Mouse (Mus musculus): ENCODE results near the gene Cse1l. TPM values are rescaled to one million over a fixed set of nuclear protein-coding genes. Genes with fewer than 3 reads are reported as not detected.

Gene Cse1l
- total RNA-seq, 2 experiments from 2014 or later, result 34.1 to 53.0 TPM

DNA sequence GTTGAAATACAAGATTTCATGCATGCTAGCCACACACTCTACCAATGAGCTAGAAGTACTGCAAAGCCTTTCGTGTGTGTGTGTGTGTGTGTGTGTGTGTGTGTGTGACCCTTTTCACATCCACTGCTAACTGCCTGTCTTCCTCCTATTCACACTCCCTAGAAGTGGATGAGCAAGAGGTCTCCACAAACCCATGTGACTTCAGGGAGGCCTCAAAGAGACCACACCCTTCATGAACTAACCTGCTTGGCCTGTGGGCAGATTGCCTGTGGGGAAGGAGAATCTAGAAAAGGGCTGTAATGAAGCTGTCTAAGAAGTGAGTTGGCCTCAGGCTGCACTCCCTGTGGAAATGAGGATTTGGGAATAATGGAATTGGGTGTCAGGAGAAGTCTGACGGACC is 6.7 kb upstream of the Cse1l start:
- ATAC-seq (replicated peaks; ENCODE audit: low FRiP score, poor library complexity, severe bottlenecking), result no peak

DNA sequence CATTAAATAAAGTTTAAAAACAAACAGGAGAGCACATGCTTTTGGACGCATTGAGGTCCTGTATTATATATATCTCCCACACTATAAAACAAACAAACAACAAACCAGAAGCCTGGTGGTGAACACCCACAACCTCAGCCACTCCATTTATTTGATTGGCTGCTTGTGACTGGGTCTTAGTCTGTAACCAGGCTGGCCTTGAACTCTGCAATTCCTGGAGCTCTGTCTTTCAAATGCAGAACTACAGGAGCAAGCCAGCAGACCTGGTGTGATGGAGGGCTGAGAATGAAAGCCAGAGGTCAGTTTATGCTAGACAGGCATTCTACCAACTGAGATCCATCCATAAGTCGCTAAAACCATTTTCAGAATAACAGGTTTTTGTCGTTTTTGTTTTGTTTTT is 6.1 kb upstream of the Cse1l start:
- no peak for ATAC-seq (replicated peaks; ENCODE audit: low FRiP score, poor library complexity, severe bottlenecking)

DNA sequence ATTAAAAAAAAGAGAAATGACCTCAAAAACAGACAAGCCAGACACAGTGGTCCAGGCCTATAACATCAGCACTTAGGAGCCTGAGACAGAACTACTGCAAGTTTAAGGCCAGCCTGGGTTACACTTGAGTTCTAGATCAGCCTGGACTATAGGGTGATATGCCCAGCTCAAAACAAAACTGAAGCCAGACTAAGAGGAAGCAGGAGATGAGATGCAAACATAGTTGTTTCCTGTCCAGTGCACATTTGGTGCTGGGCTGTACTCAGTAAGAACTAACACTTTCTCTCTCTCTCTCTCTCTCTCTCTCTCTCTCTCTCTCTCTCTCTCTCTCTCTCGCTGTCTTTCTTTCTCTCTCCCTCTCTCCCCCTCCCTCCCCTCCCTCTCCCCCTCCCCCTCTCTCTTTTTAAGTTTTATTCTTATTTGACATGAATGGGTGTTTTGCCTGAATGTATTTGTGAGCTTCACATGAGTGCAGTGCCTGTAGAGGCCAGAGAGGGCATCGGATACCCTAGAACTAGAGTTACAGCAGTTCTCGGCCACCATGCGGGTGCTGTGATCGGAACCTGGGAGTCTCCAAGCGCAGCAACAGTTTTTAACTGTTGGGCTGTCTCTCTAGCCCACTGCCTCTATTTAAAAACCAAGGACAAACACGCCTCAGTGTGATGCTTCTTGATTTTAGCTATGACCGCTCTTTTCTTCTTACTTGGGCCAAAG is 4.9 kb upstream of the Cse1l start:
- no peak for ATAC-seq (replicated peaks; ENCODE audit: low FRiP score, poor library complexity, severe bottlenecking)

DNA sequence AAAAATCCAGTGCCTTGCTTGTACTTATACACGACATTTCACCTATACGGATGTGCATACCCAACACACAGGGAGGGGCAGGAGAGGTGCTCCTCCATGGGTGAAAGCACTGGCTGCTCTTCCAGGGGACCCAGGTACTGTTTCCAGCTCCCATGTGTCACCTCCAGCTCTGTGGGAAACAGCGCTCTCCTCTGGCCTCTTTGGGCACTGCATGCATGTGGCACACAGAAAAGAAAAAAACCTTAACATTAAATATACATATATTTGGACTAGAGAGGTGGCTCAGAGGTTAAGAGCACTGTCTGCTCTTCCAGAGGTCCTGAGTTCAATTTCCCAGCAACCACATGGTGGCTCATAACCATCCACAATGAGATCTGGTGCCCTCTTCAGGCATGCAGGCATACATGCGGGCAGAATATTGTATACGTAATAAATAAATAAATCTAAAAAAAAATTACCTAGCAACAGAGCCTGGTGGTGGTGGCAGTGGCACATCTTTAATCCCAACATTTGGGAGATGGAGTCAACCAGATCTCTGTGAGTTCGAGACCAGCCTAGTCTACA is 2.0 kb upstream of the Cse1l start:
- no peak for ATAC-seq (replicated peaks; ENCODE audit: low FRiP score, poor library complexity, severe bottlenecking)

DNA sequence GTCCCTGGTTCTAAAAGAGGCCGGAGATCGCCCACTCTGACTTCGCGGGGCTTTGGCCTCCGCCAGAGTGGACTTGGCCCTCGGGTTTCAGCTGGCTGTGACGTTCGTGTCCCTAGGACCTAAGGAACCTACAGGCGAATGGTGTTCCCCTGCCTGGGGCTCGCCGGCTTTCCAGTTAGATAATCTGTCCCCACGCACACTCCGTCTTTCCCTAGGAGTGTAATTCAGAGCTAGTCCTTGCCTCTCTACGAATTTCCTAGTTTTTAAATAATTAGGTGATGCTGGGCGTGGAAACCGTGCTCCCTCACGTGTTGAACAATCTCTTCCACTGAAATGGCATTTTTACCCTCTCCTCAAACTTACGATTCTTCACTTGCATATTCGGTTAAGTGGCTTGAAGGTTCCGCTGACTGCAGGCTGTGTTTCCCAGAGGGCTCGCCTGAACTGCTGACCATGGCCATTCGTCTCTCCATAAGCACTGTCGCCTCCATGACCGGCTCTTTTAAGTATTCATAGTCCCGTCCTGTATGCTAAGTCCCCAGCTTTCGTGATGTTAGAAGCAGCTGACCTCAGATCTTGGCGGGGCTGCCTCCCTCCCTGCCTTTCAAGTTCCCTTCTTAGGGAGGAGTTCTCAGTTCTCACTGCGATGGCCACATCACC is 813 bp downstream of the Cse1l start:
- peak; percentile 52 for ATAC-seq (replicated peaks; ENCODE audit: low FRiP score, poor library complexity, severe bottlenecking)

DNA sequence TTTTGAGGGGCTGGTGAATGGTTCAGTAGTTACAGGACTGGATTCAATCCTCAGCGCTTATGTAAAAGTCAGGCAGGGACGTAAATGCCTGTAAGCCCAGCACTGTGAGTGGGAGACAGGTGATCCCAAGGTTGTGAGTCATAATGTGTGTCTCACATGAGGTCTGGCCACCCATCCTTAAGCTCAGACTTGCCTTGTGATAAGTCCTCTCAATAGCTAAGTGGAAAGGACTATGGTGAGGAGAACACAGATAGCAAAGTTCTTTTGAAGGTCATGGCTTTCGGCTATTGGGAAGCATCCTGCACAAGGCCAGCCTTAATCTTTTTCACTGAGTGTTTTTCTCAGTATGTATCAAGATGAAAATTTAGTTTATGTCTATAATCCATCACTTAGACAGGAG is 3.9 kb downstream of the Cse1l start:
- ATAC-seq (replicated peaks; ENCODE audit: low FRiP score, poor library complexity, severe bottlenecking), result no peak

DNA sequence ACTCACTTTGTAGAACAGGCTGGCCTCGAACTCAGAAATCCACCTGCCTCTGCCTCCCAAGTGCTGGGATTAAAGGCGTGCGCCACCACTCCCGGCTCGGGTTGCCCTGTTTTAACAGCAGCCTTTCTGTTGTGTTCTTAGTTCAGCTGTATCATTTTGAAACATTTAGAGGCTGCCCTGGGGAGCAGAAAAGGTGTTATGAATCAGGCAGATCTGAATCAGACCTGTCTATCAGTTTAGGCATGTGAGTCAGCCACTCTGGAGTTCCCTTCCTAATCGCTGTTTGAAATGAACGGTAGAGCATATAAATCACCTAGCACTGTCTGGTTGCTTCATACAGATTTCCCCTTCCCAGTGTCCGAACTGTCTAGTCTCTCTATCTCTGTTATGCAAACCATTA is 4.7 kb downstream of the Cse1l start:
- ATAC-seq (replicated peaks; ENCODE audit: low FRiP score, poor library complexity, severe bottlenecking), result no peak

DNA sequence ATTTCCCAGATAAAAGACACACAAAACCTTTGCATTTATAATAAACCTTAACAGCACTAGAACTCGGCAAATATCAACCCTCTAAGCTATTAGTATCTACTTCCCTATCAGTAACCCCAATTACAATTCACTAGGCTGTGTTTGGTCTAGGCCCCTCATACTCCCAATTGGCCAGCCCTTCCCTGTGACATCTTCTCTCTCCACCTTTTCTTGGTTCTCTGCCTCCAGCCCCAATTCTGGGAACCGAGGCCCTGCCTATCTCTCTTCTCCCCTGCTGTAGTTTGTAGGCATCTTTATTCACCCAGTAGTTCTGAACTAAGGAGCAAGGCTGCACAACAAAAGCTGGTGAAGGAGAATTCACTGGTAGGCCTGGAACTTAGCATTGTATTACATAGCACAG is 18.1 kb downstream of the Cse1l start:
- no peak for ATAC-seq (replicated peaks; ENCODE audit: low FRiP score, poor library complexity, severe bottlenecking)

DNA sequence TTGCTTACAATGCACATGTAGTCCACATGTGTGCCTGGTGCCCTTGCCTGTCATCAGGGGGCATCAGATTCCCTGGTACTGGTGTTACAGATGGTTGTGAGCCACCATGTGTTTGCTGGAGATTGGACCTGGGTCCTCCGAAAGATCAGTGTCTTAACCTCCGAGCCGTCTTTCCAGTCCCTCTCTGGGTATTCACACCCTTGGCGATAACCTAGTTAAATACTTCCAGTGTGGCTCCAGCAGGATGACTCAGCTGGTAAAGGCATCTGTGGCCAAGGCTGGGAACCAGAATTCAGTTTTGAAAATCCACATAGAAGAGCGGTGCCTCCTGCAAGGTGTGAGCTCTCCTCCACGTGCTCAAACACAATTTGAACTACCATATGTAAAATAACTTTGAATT is 28.1 kb downstream of the Cse1l start:
- ATAC-seq (replicated peaks; ENCODE audit: low FRiP score, poor library complexity, severe bottlenecking), result no peak

DNA sequence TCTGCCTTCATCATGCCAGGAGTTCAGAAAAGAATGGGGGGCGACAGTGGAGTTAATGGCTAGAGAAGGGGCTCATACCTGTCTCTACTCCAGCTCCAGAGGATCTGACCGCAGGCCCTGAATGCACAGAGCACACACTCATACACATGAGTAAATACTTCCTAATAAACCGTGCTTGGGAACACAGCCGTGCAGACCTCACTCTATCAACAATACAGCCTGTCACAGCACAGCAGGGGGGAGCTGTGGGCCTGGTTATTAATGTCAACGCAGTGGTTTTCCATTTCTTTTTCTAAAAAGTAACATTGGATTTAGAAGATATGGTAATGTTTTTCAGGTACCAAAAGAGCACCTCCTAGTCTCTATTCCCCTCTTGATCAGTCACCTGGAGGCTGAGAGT is 28.6 kb downstream of the Cse1l start:
- no peak for ATAC-seq (replicated peaks; ENCODE audit: low FRiP score, poor library complexity, severe bottlenecking)

DNA sequence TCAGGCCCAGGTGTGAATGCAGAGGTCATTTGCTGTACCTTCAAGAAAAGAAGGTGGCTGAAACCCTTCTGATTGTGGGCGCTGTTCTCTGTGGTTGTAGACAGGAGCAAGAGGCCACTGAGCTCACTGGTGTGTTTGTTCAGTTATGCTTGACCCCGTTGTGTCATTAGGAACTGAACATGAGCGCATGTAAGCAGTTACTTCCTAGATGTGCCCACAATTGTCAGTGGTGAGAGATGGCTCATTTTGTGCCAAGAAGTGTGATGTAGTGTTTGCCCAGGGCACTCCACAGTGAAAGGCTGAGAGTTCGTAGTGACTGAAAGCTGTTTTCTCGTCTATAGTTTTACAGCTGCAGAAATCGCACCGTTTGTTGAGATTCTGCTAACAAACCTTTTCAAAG is 29.7 kb downstream of the Cse1l start:
- ATAC-seq (replicated peaks; ENCODE audit: low FRiP score, poor library complexity, severe bottlenecking), result no peak

DNA sequence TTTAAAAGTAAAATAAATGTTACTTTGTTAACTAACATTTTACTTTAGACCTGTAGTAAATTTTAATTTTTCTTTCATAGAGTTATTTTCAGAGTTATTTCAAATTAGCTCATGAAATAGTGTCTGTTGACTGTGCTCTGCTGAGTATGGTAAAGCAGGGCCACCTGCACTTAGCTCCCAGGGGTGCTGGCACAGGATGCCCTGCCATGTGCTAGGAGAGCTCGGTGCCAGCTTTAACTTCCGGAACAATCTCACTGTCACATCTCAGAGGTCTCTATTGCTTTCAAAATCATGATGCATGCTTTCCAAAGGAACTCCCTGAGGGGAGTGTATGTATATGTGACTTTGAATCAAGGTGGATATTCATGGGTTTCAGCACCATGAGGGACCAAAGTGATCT is 30.3 kb downstream of the Cse1l start:
- no peak for ATAC-seq (replicated peaks; ENCODE audit: low FRiP score, poor library complexity, severe bottlenecking)

DNA sequence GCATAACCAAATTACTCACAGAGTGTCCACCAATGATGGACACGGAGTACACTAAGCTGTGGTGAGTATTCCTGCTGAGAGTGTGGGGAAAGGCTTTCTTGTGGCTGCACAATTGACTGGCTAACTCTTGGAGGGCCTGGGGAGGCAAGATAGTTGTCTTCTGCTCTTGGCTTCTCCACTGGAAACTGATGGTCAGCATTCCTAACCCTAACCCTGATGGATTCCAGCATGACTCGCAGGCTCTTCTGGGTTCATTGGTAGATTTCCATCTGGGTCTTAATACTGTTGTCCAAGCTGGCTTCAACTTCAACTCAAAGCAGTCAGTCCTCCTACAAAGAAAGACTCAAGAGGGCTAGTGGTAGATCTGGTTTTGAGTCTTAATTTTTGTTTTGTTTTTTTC is 37.3 kb downstream of the Cse1l start:
- no peak for ATAC-seq (replicated peaks; ENCODE audit: low FRiP score, poor library complexity, severe bottlenecking)

DNA sequence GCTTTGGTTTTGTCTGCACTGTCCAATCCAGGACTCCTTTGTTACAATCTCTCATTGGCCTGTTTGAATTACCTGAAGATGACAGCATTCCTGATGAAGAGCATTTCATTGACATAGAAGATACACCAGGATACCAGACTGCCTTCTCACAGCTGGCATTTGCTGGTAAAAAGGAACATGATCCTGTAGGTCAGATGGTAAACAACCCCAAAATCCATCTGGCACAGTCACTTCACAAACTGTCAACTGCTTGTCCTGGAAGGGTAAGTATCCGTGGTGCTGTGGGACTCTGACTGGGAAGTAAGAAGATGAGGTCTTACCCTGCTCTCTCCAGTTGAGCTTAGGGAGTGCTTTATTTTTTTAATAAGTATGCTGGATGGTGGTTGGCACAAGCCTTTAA is 38.5 kb downstream of the Cse1l start:
- no peak for ATAC-seq (replicated peaks; ENCODE audit: low FRiP score, poor library complexity, severe bottlenecking)

DNA sequence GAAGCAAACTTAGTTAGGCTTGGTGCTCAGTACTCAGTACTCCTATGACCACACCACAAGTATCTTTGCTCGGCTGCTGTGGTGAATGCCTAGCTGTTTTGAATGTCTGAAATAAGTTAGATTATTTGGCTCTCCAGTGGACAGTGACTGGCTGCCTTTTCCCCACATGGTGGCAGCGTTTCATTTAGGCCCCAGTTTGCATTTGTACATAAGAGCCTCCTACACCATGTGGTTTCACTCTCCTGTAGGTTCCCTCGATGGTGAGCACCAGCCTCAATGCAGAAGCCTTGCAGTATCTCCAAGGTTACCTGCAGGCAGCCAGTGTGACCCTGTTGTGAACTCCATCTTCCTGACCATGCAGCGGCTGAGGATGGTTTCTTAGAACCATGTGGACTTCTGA is 39.6 kb downstream of the Cse1l start:
- ATAC-seq (replicated peaks; ENCODE audit: low FRiP score, poor library complexity, severe bottlenecking), result no peak

DNA sequence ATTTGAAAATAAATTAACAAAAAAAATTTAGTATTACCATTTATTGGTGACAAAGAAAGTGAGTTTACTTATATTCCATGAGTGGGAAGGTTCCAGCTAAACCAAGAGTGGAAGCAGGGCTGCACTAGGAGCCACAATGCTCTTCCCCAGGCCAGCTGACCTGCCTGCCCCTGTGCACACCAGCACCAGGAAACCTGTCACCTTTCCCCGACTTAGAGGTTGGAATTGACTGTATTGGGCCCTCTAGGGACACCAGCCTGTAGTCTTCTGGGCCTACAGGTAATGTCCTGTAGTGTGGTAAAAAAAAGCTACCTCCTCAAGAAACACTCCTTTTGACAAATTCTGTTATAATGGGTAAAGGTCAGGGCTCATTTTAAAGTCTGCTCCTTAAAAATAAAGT is 42.4 kb downstream of the Cse1l start:
- ATAC-seq (replicated peaks; ENCODE audit: low FRiP score, poor library complexity, severe bottlenecking), result no peak

DNA sequence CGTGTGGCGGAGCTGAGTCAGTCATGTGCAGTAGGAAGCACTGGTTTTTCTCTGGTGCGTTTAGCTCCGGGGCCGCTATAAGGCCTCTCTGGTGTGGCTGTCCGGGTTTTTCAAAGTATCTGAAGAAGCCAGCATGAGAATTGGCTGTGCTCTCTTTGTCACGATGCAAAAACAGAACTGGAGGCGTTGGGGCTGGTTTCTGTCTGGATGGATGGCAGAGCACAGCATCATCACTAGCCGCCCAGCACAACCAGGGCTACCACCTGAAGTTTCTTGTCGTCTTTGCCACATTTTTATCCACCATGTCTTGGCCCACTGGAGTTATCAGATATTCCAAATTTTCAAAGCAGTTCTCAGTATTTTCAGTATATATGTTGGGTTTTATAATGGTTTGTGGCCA is 43.1 kb downstream of the Cse1l start:
- ATAC-seq (replicated peaks; ENCODE audit: low FRiP score, poor library complexity, severe bottlenecking), result no peak

DNA sequence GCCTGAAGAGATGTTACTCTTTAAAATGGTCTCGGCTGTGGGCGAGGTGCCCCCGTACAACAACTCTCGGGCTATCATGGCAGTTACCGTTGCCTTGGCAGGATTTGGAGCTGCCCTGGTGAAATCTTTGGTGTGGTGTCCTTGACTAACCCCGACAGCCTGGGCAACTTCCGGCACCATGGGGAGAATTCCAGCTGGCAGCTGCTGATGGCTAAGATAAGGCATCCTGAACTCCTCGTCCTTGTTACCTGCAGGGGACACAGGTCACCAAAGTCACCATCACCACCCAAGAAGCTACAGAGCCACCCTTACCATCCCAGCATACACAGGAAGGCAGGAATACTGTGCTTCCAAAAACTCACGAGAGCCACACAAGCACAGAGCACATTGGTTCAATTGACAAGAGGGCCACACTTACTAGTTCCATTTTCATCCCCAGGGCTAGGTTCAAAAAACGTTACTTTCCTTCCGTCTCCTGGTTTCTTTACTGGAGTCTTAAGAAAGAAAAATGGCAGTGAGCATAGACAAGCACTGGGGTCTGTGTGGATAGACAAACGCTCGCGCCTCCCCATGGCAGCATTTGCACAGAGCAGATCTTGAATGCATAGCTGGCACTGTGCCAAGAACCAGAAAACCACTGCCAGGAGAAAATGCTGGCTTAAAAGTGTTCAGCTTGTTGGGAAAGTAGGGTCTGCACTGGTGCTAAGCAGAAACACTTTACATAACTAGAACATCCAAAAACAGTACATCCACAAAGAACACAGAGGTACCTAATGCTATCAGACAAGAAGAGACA is 45.2 kb downstream of the Cse1l start:
- no peak for ATAC-seq (replicated peaks; ENCODE audit: low FRiP score, poor library complexity, severe bottlenecking)

DNA sequence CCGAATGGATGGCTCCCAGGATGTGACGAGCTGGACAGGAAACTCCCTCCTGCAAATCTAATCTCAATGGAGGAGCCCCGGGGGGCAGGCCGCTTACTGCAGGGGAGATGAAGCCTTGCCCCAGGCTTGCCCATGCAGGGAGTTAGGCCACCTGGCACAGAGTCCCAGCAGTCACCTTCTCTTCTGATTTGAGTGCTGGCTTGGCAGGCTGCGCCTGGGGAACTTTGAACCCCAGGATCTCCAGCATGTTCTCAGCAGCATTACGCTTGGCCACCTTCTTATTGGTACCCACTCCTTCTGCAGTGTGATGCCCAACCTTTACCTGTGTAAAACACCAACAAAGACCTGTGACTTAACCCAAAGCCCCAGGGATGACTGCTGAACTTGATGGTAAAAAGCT is 46.3 kb downstream of the Cse1l start:
- ATAC-seq (replicated peaks; ENCODE audit: low FRiP score, poor library complexity, severe bottlenecking), result no peak

DNA sequence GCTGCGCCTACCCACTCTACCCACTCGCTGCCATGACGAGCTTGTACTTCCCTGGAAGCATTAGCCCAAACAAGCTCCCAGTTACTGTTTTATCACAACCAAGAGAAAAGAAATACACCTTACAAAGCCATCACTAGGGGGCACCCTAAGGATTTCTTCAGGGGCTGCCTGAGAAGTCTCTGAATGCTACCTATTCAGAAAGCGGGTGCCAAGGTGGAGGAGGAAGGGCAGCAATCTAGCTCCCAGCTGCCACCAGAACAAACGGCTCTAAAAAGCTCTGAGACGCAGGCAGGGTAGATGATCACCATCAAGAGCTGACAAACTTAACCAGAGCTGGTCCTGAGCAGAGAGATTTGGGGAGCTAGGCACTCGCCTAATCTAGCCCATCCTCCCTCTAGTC is 51.0 kb downstream of the Cse1l start:
- peak; percentile 64; the same call in 1 of the 2 replicates for ATAC-seq (replicated peaks; ENCODE audit: low FRiP score, poor library complexity, severe bottlenecking)

All from erythroblast, adult 5-6 weeks (primary cell).